Comparison of ENCODE assay signal across 8 mouse cellular contexts in the genomic region with DNA sequence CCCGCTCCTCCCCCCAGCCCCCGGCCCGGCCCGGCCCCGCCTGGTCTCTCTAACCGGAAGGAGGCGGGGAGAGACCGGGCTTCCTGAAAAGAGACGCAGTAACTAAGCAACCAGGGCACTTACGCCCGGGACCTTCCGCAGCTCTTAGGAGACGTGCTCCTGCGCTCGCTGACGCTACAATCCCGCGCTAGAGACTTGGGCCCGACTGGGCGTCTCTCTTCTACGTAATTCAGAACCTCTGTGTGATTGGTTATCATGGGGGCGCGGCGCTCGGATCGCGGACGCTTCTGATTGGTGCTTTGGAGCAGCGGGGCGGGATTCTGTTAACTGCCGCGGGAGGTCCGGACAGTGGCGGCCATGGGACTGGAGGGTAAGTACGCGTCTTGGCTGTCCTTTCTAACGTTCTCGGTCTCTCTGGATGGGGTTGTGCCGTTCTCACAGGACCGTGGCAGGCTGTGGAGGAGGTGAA. TPM values are rescaled to one million over a fixed set of nuclear protein-coding genes. Genes with fewer than 3 reads are reported as not detected.
DNase-seq lines count a peak whose midpoint lies in the region; ATAC-seq and TF ChIP-seq lines count a peak whose summit lies in the region.

Gene Piga (plus strand): TSS at position 317 of the 469 bp plus-strand sequence.

- no peaks in the 10 kb centered on the region for H3K4me1 ChIP-seq in embryonic facial prominence, embryonic 14.5 days (ENCODE audit: control insufficient read depth, insufficient read depth, low read length)
- 0 out of 2 replicates have a peak, but pooled peaks cover 3% of the 10 kb centered on the region for H3K4me1 ChIP-seq in limb, embryonic 14.5 days (ENCODE audit: control insufficient read depth, insufficient read depth, low read length)
- no peaks in the 10 kb centered on the region for H3K4me1 ChIP-seq in midbrain, postnatal 0 days (ENCODE audit: insufficient read depth, low read length)

- H3K4me3 ChIP-seq in embryonic facial prominence, embryonic 14.5 days (ENCODE audit: low read depth, low read length): peak within 1 kb of the TSS; percentile 55
- H3K4me3 ChIP-seq in limb, embryonic 14.5 days (replicated peaks; ENCODE audit: low read length): peak within 1 kb of the TSS; percentile 46
- peak within 1 kb of the TSS; percentile 50 for H3K4me3 ChIP-seq in midbrain, postnatal 0 days (ENCODE audit: low read depth, low read length)

- H3K4me2 ChIP-seq in embryonic facial prominence, embryonic 14.5 days (ENCODE audit: low read depth, low read length): peak within 1 kb of the TSS; percentile 55
- H3K4me2 ChIP-seq in limb, embryonic 14.5 days (replicated peaks; ENCODE audit: low read depth, low read length, severe bottlenecking): peak within 1 kb of the TSS; percentile 45
- H3K4me2 ChIP-seq in midbrain, postnatal 0 days (ENCODE audit: low read depth, low read length, poor library complexity, severe bottlenecking): peak within 1 kb of the TSS; percentile 55

- no peak for TF ChIP-seq CTCF in midbrain, postnatal 0 days (IDR thresholded peaks at IDR 0.05)

- H3K36me3 ChIP-seq in embryonic facial prominence, embryonic 14.5 days (ENCODE audit: control insufficient read depth, insufficient read depth, low read length): peaks cover 9% of the 10 kb centered on the region; the same call in 1 of the 2 replicates
- H3K36me3 ChIP-seq in limb, embryonic 14.5 days (ENCODE audit: control insufficient read depth, insufficient read depth, low read length): no peaks in the 10 kb centered on the region
- no peaks in the 10 kb centered on the region for H3K36me3 ChIP-seq in midbrain, postnatal 0 days (ENCODE audit: insufficient read depth, low read length)

- TF ChIP-seq POLR2A in limb, embryonic 14.5 days (IDR thresholded peaks at IDR 0.05; ENCODE audit: borderline replicate concordance, extremely low read depth, insufficient read depth, insufficient read length): no peak

- H3K9me3 ChIP-seq in embryonic facial prominence, embryonic 14.5 days (ENCODE audit: control insufficient read depth, low read length): no peaks in the 10 kb centered on the region
- H3K9me3 ChIP-seq in limb, embryonic 14.5 days (ENCODE audit: control insufficient read depth, low read length): no peaks in the 10 kb centered on the region
- no peaks in the 10 kb centered on the region for H3K9me3 ChIP-seq in midbrain, postnatal 0 days (ENCODE audit: low read length)

- peak within 1 kb of the TSS; percentile 76 for H3K9ac ChIP-seq in embryonic facial prominence, embryonic 14.5 days (ENCODE audit: low read depth, low read length)
- peak within 1 kb of the TSS; percentile 54 for H3K9ac ChIP-seq in limb, embryonic 14.5 days (ENCODE audit: low read depth, low read length, severe bottlenecking)
- H3K9ac ChIP-seq in midbrain, postnatal 0 days (replicated peaks; ENCODE audit: low read length, poor library complexity, severe bottlenecking): peak within 1 kb of the TSS; percentile 55

- WGBS in embryonic facial prominence, embryonic 14.5 days: 27% methylated on average over 39 of the region's 40 CpGs
- 25% methylated on average over 40 of the region's 40 CpGs for WGBS in limb, embryonic 14.5 days
- 21% methylated on average over 39 of the region's 40 CpGs for WGBS in midbrain, postnatal 0 days

- ATAC-seq in embryonic facial prominence, embryonic 14.5 days (ENCODE audit: low read depth): peak; percentile 99
- peak; percentile 100 for ATAC-seq in limb, embryonic 14.5 days (ENCODE audit: low FRiP score, low read depth)
- peak; percentile 100 for ATAC-seq in midbrain, postnatal 0 days (ENCODE audit: low FRiP score)

- no peak within 1 kb of the TSS; the same call in 1 of the 2 replicates for H3K27ac ChIP-seq in embryonic facial prominence, embryonic 14.5 days (replicated peaks; ENCODE audit: low read depth, low read length)
- H3K27ac ChIP-seq in limb, embryonic 14.5 days (replicated peaks; ENCODE audit: low read depth, low read length): peak within 1 kb of the TSS; percentile 11; the same call in 1 of the 2 replicates
- peak within 1 kb of the TSS; percentile 57 for H3K27ac ChIP-seq in midbrain, postnatal 0 days (ENCODE audit: low read depth, low read length)

- H3K27me3 ChIP-seq in embryonic facial prominence, embryonic 14.5 days (replicated peaks; ENCODE audit: control insufficient read depth, insufficient read depth, low read length): peaks cover 17% of the 10 kb centered on the region; the same call in 1 of the 2 replicates
- H3K27me3 ChIP-seq in limb, embryonic 14.5 days (ENCODE audit: control insufficient read depth, insufficient read depth, low read length): no peaks in the 10 kb centered on the region; the same call in 1 of the 2 replicates
- H3K27me3 ChIP-seq in midbrain, postnatal 0 days (ENCODE audit: insufficient read depth, low read length): peaks cover 4% of the 10 kb centered on the region; the same call in 1 of the 2 replicates

- peak; percentile 97 for DNase-seq in 3T3-L1 (ENCODE audit: low read depth, low spot score)
- peak; percentile 65 to 71 for DNase-seq in adrenal gland, postnatal 4 days (ENCODE audit: low spot score in 2 of 2)
- DNase-seq in embryonic facial prominence, embryonic 14.5 days (ENCODE audit: low spot score): peak; percentile 99
- DNase-seq in heart, adult 8-10 months (ENCODE audit: low spot score): peak; percentile 92
- peak; percentile 97 for DNase-seq in kidney, adult 9 months
- DNase-seq in limb, embryonic 14.5 days (ENCODE audit: low spot score): peak; percentile 94
- DNase-seq in midbrain, postnatal 0 days (ENCODE audit: low spot score): peak; percentile 96
- peak; percentile 75 to 83 for DNase-seq in spleen, postnatal 14 days (ENCODE audit: low spot score in 2 of 2)

RNA-seq across cellular contexts. Expression of gene Piga, which starts in this region (rescaled TPM):
- total RNA-seq in adrenal gland, postnatal 4 days (2021): 10 to 100 TPM; 12.0 to 14.2 TPM
- 10.0 and 11.8 TPM in 2 replicates for polyA plus RNA-seq in embryonic facial prominence, embryonic 14.5 days (2014; fragmentation: Nextera tagmentation; extraction: Ambion mirVana)
- 1 to 10 TPM; 1.4 to 2.4 (median 2.0) TPM for total RNA-seq in heart, adult 8-10 months (2022)
- 11.0 and 12.3 TPM in 2 replicates for polyA plus RNA-seq in limb, embryonic 14.5 days (2012; rRNA removed)
- polyA plus RNA-seq in limb, embryonic 14.5 days (2014; fragmentation: Nextera tagmentation; extraction: Ambion mirVana): 9.4 and 10.4 TPM in 2 replicates
- 1.8 and 4.1 TPM in 2 replicates for total RNA-seq in midbrain, postnatal 0 days (2014; rRNA removed)
- 1.7 and 2.0 TPM in 2 replicates for polyA plus RNA-seq in midbrain, postnatal 0 days (2015; fragmentation: Nextera tagmentation; extraction: Ambion mirVana)
